Mouse (Mus musculus): ENCODE measurements around the gene Krt13. TPM values are rescaled to one million over a fixed set of nuclear protein-coding genes. Genes with fewer than 3 reads are reported as not detected.

Krt13 gene
- polyA plus RNA-seq, 1 experiment from 2014 or later = not detected

GRCm38 (mm10) chr11:100145104-100145503, 23.7 kb upstream of the Krt13 start:
- H3K36me3 ChIP-seq = no peaks in the 10 kb centered on the region
- H3K27ac ChIP-seq (replicated peaks) = no peak overlapping the region
- H3K4me3 ChIP-seq = peak overlapping the region; percentile 14
- H3K9me3 ChIP-seq = no peaks in the 10 kb centered on the region
- peaks cover 13% of the 10 kb centered on the region for H3K4me1 ChIP-seq (replicated peaks)
- no peak overlapping the region for H3K9ac ChIP-seq
- ATAC-seq (ENCODE audit: low read depth) = no peak
- H3K27me3 ChIP-seq = peaks cover 46% of the 10 kb centered on the region
- under 1% methylated on average over 20 of the region's 20 CpGs for WGBS
- peak overlapping the region; percentile 42 for H3K4me2 ChIP-seq

- no peak for ATAC-seq (ENCODE audit: low read depth)
- no peak overlapping the region for H3K4me2 ChIP-seq
- no peak overlapping the region for H3K4me3 ChIP-seq
- peaks cover 28% of the 10 kb centered on the region for H3K4me1 ChIP-seq (replicated peaks)
- H3K36me3 ChIP-seq = no peaks in the 10 kb centered on the region
- 86% methylated on average over 21 of the region's 21 CpGs for WGBS
- no peaks in the 10 kb centered on the region for H3K9me3 ChIP-seq
- H3K27me3 ChIP-seq = peaks cover 26% of the 10 kb centered on the region
- no peak overlapping the region for H3K27ac ChIP-seq (replicated peaks)
- no peak overlapping the region for H3K9ac ChIP-seq
Measured at GRCm38 (mm10) chr11:100140966-100141365, 19.6 kb upstream of the Krt13 start.

- Histone ChIP-seq H3K9me3 (no peaks in the 10 kb centered on the region), H3K4me3 (no peak overlapping the region), H3K27ac (replicated peaks) (no peak overlapping the region), H3K4me2 (no peak overlapping the region), H3K27me3 (peaks cover 10% of the 10 kb centered on the region), H3K9ac (no peak overlapping the region), H3K4me1 (replicated peaks) (peaks cover 16% of the 10 kb centered on the region), H3K36me3 (no peaks in the 10 kb centered on the region)
- no peak for ATAC-seq (ENCODE audit: low read depth)
- whole genome bisulfite sequencing = 80% methylated on average over 2 of the region's 2 CpGs
Measured at GRCm38 (mm10) chr11:100139391-100139790, 18.0 kb upstream of the Krt13 start.

DNA sequence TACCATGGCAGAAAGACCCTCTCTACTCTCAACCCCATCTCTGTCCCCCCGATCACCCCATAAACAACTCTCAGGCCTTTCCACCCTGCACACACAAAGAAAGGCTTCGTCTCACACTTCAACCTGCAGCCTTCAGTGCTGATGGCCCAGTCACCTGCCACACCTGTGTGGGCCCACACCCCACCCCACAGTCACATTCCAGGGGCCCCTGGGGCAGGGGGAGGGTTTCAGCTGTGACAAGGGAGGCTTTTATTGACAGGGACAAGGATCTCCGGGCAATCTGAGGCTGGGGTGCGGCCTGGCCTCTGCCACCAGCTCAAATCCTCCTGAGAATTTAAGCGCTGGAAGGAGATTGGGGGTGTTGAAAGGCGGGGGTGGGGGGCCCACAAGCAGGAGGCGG, 17.4 kb upstream of the Krt13 start:
- H3K27ac ChIP-seq (replicated peaks) = no peak overlapping the region
- no peaks in the 10 kb centered on the region for H3K36me3 ChIP-seq
- H3K4me2 ChIP-seq = no peak overlapping the region
- WGBS = 50% methylated on average over 7 of the region's 7 CpGs
- H3K4me1 ChIP-seq (replicated peaks) = peaks cover 16% of the 10 kb centered on the region
- H3K4me3 ChIP-seq = no peak overlapping the region
- no peaks in the 10 kb centered on the region for H3K9me3 ChIP-seq
- ATAC-seq (ENCODE audit: low read depth) = no peak
- no peak overlapping the region for H3K9ac ChIP-seq
- H3K27me3 ChIP-seq = peaks cover 4% of the 10 kb centered on the region

DNA sequence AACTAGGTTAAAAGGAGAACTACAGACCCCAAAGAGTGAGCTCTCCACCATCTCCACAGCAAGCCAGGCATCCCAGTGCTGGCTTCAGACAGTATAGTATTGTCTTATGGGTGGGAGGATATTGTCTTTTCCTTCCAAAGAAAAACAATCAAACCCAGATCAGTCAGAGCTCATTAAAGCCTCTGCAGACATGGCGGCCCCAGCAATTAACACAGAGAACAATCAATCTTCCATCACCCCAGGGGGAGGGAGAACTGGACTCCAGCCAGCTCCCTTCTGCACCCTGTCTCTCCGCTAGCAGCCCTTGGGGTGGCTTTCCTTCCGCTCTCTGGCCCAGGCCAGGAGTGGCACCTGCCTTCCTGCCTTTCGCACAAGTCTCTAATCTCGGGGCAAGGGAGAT, 16.3 kb upstream of the Krt13 start:
- Histone ChIP-seq H3K4me3 (no peak overlapping the region), H3K9ac (no peak overlapping the region)
- ATAC-seq (ENCODE audit: low read depth) = peak; percentile 47; the same call in 1 of the 2 replicates

GRCm38 (mm10) chr11:100136559-100136958, 15.2 kb upstream of the Krt13 start:
- H3K27me3 ChIP-seq = no peaks in the 10 kb centered on the region; the same call in 1 of the 2 replicates
- no peak overlapping the region for H3K9ac ChIP-seq
- H3K4me2 ChIP-seq = no peak overlapping the region
- H3K4me1 ChIP-seq (replicated peaks) = peaks cover 16% of the 10 kb centered on the region
- WGBS = 46% methylated on average over 5 of the region's 5 CpGs
- no peaks in the 10 kb centered on the region for H3K9me3 ChIP-seq
- no peaks in the 10 kb centered on the region for H3K36me3 ChIP-seq
- no peak for ATAC-seq (ENCODE audit: low read depth)
- H3K4me3 ChIP-seq = no peak overlapping the region
- no peak overlapping the region for H3K27ac ChIP-seq (replicated peaks)

More for the DNA sequence above, 16.3 kb upstream of the Krt13 start:
- Histone ChIP-seq H3K36me3 (no peaks in the 10 kb centered on the region), H3K27ac (replicated peaks) (no peak overlapping the region), H3K4me2 (no peak overlapping the region), H3K4me1 (replicated peaks) (peaks cover 16% of the 10 kb centered on the region), H3K9me3 (no peaks in the 10 kb centered on the region), H3K27me3 (no peaks in the 10 kb centered on the region; the same call in 1 of the 2 replicates)
- WGBS = 18% methylated on average over 5 of the region's 5 CpGs

DNA sequence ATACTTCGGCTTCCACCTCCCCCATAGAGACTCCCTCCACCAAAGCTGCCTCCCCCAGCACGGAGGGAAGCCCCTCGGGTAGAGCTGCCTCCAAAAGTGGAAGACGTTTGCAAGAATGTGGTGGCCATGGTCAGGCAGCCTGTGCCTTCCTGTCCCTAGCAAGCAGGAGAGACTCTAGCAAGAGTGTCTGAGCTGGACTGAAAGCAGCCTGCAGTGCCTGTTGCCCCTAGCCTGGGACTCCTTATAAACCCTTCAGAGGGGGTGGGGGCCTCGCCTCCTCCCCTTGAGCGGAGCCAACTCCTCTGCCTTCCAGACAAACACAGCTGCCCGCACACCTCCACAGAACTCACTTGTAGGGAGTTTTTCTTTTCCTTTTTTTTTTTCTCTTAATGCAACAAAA, 14.4 kb upstream of the Krt13 start, which contains the start of gene Krt15:
Gene Krt15 (minus strand): TSS at position 198 of the 400 bp plus-strand sequence.
- no peak within 1 kb of the TSS for H3K4me2 ChIP-seq
- no peak within 1 kb of the TSS for H3K27ac ChIP-seq (replicated peaks)
- WGBS = 72% methylated on average over 7 of the region's 7 CpGs
- no peaks in the 10 kb centered on the region for H3K36me3 ChIP-seq
- no peak within 1 kb of the TSS for H3K9ac ChIP-seq
- no peaks in the 10 kb centered on the region; the same call in 1 of the 2 replicates for H3K27me3 ChIP-seq
- no peak within 1 kb of the TSS for H3K4me3 ChIP-seq
- no peak for ATAC-seq (ENCODE audit: low read depth)
- H3K4me1 ChIP-seq (replicated peaks) = peaks cover 16% of the 10 kb centered on the region
- H3K9me3 ChIP-seq = no peaks in the 10 kb centered on the region

DNA sequence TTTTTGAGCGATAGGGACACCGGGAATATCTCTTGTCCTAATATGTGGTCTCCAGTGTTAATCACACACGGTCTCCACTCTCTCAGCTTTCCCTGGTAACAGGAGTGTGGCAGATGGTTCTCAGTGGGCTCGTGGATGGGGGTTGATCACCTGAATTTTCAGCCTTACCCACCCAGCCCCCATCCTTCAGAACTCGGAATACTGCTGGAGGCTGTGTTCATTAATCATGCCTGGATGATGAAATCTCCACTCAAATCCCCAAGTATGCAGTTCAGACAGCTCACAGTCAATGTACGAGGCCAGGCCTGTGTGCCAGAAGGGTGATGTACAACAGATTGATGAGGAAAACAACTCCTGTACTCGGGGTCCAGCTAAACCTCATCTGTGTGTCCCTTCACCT, 3.5 kb upstream of the Krt13 start:
- 79% methylated on average over 7 of the region's 7 CpGs for WGBS
- Histone ChIP-seq H3K9ac (no peak overlapping the region), H3K4me1 (replicated peaks) (no peaks in the 10 kb centered on the region), H3K27me3 (no peaks in the 10 kb centered on the region), H3K4me3 (no peak overlapping the region), H3K9me3 (no peaks in the 10 kb centered on the region), H3K27ac (replicated peaks) (no peak overlapping the region), H3K36me3 (no peaks in the 10 kb centered on the region), H3K4me2 (no peak overlapping the region)
- no peak for ATAC-seq (ENCODE audit: low read depth)

DNA sequence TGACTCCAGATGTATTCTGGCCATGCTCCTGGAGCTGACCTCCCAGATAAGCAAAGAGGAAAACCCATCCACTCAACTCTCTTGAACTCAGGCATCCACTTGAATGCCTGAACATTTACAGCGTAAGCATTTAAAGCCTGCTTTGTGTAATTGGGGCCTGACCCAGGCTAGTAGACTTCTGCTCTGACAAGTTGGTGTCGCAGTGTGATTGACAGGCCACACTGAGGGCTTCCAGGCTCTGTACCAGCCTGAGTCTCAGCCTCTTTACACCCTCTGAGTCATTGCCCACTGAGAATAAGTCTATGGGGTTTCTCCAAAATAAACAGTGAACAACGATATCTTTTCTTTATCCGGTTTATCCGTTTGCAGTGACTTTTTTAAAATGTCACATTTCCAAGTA, 1.0 kb downstream of the Krt13 start:
- Histone ChIP-seq H3K4me3 (no peak overlapping the region), H3K4me1 (replicated peaks) (no peaks in the 10 kb centered on the region), H3K9me3 (no peaks in the 10 kb centered on the region), H3K27ac (replicated peaks) (no peak overlapping the region), H3K4me2 (no peak overlapping the region), H3K9ac (no peak overlapping the region), H3K36me3 (no peaks in the 10 kb centered on the region), H3K27me3 (no peaks in the 10 kb centered on the region)
- WGBS = 91% methylated on average over 5 of the region's 5 CpGs
- ATAC-seq (ENCODE audit: low read depth) = no peak

DNA sequence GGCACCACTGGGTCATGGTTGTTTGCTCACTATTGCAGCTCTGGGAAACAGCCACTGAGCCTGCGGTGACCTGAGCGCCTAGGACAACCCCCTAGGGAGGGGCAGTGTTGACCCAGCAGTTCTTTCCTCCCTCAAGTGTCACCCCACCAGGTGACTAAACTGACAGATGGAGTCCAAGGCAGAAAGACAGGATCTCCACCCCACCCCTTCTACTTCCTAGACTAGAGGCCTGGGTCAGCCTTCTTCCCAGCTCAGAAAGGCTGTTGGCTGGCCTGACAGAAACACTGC, 7.7 kb downstream of the Krt13 start:
- Histone ChIP-seq H3K4me3 (no peak overlapping the region), H3K4me2 (no peak overlapping the region), H3K4me1 (replicated peaks) (no peaks in the 10 kb centered on the region), H3K9ac (no peak overlapping the region), H3K36me3 (no peaks in the 10 kb centered on the region), H3K9me3 (no peaks in the 10 kb centered on the region), H3K27me3 (no peaks in the 10 kb centered on the region), H3K27ac (replicated peaks) (no peak overlapping the region)
- WGBS = 83% methylated on average over 2 of the region's 2 CpGs
- no peak for ATAC-seq (ENCODE audit: low read depth)

DNA sequence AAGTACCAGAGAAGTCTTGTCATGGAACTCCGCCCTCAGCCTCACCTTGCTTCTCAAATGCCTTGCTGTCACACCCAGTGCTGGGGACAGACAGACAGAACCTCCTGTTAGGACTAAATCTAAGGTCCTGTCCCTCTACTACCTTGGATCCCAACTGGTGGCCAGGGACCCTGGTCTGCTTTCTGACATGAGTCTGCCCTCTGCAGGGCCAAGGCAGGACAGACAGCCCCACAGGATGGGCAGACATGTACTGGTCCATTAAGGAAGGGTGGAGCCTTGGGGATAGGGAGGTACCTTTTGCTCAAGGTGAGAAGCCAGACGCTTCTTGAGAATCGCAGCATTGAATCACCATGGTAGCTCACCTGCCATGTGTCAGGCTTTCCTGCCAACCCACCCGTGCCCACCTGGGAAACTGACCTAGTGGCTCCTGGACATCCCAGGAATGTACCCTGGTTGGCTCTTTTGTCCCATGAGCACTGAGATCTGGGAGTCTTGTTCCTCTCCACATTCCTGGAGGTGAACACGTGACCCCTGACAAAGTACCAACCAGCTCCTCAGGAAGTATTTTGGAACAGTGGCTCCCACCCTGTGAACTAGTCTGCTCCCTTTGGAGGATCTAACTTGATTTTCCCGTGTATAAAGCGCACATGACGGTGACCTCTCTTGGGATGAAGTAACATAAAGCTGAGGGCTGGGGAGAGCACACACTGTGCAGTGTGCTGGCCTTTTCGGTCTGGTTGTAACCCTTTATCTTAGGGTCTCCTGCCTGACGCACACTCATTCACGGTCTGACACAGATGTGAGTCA, 8.2 kb downstream of the Krt13 start:
- Histone ChIP-seq H3K36me3 (no peaks in the 10 kb centered on the region), H3K4me3 (no peak overlapping the region), H3K9me3 (no peaks in the 10 kb centered on the region), H3K27me3 (no peaks in the 10 kb centered on the region), H3K27ac (replicated peaks) (no peak overlapping the region), H3K9ac (no peak overlapping the region), H3K4me2 (no peak overlapping the region), H3K4me1 (replicated peaks) (no peaks in the 10 kb centered on the region)
- WGBS = 81% methylated on average over 11 of the region's 11 CpGs
- no peak for ATAC-seq (ENCODE audit: low read depth)

- Histone ChIP-seq H3K9me3 (no peaks in the 10 kb centered on the region), H3K4me1 (replicated peaks) (no peaks in the 10 kb centered on the region), H3K36me3 (no peaks in the 10 kb centered on the region), H3K4me2 (no peak within 1 kb of the TSS), H3K4me3 (no peak within 1 kb of the TSS), H3K9ac (no peak within 1 kb of the TSS), H3K27ac (replicated peaks) (no peak within 1 kb of the TSS), H3K27me3 (no peaks in the 10 kb centered on the region)
- ATAC-seq (ENCODE audit: low read depth) = no peak
- 83% methylated on average over 6 of the region's 6 CpGs for WGBS
Measured at GRCm38 (mm10) chr11:100105576-100106122, 15.7 kb downstream of the Krt13 start, which contains the start of gene Krt36. Gene Krt36 (minus strand): TSS chr11:100105626.
